Mouse (Mus musculus) gastrocnemius, postnatal 25 days (tissue): ENCODE data around the gene Naa60. TPM values are rescaled to one million over a fixed set of nuclear protein-coding genes. Genes with fewer than 3 reads are reported as not detected.

Experiments
- DNase-seq: peaks from one replicate; pipeline ENCODE4 v3.0.0; 2022
- microRNA-seq, 2 experiments: library from miRNA; unstranded; fragments of <30 nt; microRNA quantifications; one replicate each; pipeline ENCODE4 v1.2.0; 2021; ENCODE audit warnings: borderline replicate concordance in 2 of 2
- total RNA-seq, 2 experiments: library from RNA; stranded (reverse); gene quantifications; 1 replicate in 1 of 2; 2 replicates in 1 of 2; pipeline ENCODE4 v1.2.3; 2021

Gene Naa60
- total RNA-seq, 2 experiments from 2014 or later, result 22.7 to 29.7 TPM

DNA sequence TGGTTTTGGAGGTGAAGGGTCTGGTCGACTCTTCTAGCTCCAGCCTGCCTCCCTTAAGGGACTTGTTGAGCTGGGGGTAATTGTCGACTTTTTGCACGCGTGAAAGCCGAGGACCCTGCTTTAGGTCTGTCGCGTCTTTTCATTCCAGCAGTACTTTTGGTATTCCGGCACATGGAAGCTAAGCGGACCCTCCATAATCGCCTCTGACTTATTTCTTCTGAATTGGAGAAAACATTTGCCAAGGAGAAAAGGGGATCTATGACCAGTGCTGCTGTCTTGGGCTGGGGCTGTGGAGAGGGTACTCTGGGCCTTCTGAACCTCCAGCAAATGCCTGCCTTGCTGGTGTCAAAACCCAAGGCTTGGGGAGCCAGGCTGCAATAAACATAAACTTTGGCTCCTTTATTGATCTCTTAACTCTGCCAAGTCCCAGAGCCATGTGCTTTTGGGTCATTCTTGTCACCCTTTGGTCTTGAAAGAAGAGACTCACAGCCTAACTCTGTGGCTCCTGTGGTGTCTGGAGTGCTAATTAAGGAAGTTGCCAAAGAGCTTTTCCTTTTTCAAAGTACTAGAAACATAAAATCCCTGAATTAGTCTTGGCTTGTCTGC is 13.0 kb downstream of the Naa60 start:
- DNase-seq, result no peak

DNA sequence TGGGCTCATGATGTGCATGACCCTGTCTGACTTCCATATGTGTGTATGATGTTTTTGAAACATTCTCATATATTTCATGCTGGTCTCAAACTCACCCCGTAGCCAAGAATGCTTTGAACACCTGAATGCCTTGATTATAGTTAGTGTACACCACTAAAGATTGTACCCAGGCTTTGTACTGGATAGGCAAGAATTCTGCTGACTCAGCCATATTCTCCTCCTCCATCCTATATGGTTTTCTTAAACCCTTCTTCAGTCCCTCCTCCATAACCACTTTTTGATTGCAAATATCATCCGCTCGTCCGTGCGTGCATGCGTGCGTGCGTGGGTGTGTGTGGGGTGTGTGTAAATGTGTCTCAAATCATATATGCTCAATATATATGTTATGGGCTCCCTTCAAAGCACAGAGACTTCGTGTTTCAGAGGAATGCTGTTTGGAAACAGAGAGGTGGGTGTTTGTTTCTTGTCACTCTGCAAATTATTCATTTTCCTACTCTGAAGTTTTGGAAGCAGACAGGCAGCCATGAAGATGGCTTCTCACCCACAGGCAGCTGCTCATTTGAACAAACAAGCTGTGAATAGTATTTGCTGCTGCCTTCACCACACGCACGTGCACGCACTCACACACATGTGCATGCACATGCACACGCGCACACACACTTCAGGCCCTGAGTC is 19.6 kb downstream of the Naa60 start:
- no peak for DNase-seq

DNA sequence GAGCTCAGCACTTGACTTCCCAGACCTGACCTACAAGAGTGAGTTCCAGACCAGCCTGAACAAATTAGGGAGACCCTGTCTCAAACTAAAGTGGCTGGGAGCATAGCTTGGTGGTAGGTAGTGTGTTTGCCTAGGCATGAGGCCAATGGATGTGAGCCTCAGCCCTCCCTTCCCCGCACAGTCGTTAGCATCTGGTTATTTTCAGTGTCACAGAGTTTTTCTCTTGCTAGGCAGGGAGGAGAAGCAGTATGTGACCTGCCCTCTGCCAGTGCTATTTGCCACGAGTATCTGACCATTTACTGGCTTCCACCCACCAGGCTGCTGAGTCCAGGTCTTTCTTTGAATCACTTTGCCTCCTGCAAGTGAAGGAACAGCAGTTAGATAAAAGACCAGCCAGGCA is 21.6 kb downstream of the Naa60 start:
- no peak for DNase-seq

DNA sequence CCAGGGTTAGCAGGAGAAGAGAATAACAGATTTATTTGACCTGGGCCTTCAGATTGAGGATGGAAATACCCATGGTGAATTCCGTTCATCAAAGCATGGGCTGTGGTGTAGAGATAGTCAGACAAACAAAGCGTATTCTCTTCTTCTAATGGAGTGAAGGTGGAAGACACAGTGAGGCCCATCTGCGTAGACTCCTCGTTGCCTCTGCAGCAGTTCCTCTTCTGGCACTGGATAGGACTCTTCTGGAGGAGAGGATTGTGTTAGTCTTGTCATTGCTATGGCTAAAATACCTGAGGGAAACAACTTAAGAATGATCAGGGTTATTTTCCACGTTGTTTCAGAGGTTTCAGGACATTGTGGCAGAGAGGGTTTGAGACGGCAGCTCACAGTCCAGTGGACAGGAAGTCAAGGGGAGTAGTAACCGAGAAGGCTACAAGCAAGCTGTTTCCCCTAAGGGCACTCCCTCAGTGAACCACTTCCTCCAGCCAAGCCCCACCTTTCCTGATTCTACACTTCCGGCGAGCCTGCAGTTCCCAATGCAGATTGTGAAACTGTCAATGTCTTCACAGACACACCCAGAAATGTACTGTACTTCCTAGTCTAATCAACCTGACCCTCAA is 23.1 kb downstream of the Naa60 start:
- DNase-seq, result peak; percentile 47

DNA sequence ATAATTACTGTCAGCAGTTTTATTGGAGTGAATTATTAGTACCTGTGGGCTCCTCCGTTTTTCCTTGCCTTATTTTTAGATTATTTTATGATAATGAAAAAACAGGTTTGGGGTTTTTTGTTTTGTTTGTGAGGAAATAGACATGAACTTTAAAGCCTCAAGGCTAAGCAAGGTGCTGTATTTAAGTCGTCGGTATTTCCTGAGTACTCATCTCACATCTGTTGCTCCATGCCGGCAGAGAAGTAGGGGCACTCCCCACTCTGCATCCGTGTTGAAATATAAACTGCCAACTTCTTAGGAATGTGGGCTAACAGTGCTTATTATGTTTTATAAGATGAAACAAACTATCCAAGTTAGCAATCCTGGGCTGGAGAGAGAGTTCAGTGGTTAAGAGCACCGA is 23.9 kb downstream of the Naa60 start:
- DNase-seq, result no peak

DNA sequence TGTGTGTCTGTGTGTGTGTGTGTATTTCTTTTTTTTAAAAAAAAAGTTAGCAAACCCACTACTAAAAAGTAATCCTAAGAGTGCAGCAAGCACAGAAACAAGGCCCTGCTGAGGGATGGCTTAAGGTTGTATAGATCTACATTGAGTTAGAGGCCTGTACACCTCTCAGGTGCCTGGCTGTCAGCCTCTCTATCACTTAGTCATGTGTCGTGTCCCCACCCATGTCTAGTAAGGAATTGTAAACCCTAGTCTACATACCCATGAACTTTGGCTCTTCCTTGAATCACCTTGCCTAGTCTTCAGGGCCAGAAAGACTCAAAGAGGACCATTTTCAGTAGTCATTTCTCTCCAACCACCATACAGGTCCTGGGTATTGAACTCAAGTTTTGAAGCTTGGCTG is 24.4 kb downstream of the Naa60 start:
- DNase-seq, result no peak

DNA sequence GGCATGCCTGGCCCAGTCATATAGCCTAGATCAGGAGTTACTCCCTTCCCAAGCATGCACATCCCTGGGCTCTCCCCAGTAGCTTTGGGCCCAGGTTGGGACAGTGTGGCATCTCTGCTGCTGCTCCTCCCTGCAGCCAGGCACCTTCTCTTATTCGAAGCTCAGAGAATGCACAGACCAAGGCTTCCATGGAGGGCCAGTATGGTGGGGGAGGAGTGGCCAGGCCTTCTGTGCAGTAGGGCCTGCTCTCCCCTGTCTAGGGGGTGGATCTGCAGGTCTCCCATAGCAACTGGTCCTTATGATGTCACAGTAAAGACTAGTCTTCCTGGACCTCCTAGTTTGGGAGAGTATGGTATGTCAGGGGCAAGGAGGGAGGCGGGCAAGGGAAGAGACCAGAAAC is 35.3 kb downstream of the Naa60 start:
- no peak for DNase-seq

DNA sequence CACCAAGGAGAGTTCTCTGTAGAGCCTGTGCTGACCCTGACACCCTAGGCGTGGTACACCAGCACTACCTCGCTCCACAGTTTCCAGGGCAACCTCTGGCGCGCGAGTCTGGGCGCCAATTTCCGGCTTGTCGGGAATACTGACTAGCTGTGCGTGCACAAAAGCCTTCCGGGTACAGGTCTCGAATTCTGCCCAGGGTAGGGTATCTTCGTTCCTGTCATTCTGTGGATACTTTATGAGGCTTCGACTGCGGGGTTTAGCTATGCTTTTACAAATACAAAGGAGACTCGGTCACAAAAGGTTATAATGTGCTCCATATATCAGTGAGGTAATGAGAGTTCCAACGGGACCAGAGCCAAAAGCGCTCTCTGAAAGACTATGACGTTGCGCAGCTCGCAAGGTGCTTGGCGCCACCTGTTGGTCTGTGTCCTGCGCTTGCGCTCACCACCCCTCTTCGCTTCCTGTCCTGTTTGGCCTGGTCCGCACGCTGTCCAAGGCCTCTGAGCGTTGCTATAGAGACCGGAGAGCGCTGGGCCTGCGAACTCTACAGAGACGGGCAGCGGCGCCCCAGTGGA is 36.4 kb downstream of the Naa60 start, which contains the start of the genes 1700037C18Rik and Cluap1:
Gene 1700037C18Rik (minus strand): TSS at position 153 of the 575 bp plus-strand sequence.
Gene Cluap1 (plus strand): TSS at position 265 of the 575 bp plus-strand sequence.
- peak; percentile 90 for DNase-seq

DNA sequence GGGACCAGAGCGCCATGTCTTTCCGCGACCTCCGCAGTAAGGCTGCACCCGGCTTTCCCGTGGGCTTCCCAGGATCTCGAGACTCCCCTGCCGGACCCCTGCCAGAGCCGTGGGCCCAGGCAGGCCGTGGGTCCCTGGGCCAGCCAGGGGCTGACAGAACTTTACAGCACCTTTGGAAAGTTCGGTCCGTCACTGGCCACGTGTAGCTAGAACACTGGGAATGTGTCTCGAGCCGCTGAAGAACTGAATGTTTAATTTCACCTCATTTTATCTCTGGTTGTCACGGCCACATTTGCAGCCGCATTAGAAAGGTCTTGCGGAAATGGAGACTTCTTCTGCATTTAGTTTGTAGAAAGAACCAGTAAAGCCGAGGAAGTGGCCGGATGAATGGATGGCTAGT is 36.9 kb downstream of the Naa60 start:
- no peak for DNase-seq

DNA sequence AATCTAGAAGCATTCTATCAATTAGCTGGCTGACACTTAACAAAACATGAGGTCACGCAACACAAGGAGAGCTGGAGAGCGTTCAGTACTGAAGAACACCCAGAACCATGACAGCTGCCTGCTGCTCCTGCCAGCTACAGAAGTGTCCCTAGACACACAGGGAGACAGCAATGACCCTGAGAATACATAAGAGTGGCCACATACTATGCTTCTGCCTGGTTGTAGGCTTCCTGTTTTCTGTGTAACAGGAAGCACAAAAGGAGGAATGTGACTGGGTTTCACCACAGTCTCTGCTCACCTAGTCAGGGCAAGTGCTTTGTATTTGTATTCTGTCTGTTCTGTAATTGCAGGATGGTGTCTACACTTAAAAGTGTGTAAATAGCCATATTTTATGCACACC is 48.6 kb downstream of the Naa60 start:
- no peak for DNase-seq

DNA sequence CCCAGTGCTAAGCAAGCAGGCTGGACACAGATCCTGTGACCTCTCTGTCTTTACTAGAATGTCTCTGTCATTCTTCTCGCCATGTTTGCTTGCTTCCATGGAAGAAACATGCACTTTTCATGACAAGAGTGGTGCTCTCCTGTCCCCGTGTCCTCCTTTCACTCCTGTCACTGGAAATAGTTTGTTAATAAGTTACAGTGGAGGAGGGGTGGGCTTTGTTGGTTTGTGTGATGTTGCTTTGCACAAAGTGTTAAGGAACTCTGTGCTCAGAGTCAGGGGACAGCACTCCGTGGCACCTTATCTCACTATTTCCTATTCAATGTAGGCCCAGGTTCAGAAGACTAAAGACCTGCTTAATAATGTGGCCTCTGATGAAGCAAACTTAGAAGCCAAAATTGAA is 51.3 kb downstream of the Naa60 start:
- no peak for DNase-seq

DNA sequence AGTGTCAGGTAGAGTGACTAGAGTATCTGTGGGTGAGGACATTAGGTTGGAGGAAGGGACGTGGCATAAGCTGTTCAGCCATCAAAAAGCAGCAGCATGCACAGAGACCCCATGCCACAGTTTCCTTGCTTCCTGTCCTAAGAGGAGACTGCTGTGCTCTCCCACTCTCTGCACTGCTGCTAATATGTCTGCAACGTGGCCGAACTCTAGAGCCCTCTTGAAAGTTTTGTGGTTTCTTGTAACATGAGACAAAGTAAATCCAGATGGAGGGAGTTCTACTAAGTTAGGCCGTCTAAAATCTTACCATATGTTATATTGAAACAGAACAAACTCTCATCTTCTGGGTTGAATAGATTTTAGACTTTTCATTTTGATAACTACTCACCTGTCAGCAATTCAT is 51.8 kb downstream of the Naa60 start:
- no peak for DNase-seq

DNA sequence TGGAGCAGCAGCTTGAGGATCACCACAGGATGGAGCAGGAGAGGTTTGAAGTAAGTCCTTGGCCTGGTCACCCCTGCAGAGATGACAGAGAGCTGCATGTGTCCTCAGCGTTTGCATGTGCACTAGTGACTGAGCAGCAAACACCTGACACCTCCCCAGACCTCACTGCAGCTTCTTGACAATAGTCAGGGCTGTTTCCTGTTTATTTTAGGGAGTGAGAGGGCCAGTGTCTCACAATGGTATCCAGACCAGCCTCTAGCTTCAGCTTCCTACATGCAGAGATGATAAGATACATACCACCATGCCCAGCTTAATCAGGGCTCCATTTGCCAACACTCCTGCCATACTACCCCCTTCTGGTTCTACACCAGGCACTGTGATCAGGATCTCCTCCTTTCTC is 56.4 kb downstream of the Naa60 start:
- no peak for DNase-seq

DNA sequence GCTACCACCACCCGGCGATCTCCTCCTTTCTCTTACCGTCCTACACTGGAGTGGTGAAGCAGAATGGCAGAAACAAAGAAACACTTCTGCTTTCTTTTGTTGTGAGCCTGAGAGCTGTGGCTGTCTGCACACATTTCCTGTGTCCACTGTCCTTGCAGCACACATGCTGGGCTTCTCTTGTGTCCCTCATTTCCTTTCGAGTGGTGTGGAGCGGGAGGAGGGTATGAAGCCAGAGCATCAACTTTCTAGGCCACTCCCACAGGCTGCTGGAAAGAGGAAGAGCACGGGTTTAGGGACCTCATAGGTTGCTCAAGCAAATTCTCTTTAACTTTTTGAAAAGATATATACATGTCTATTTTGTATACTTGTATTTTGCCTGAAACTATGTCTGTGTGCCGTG is 57.0 kb downstream of the Naa60 start:
- DNase-seq, result no peak

DNA sequence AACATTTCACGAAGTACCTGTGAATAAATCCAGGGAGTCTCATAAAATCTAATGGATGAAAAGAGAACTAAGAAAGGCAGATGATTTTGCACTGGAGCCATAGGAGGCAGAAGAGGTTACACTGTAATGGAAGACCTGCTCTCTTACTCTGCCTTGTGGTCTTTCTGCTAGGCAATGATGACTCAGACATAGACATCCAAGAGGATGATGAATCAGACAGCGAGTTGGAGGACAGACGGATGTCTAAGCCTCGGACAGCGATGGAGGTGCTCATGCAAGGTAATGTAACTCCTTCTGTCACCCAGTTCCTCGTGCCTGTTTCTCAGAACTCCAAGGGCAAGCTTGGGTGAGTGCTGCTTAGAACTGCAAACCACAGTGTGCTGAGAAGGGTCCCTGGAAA is 61.4 kb downstream of the Naa60 start:
- DNase-seq, result no peak

DNA sequence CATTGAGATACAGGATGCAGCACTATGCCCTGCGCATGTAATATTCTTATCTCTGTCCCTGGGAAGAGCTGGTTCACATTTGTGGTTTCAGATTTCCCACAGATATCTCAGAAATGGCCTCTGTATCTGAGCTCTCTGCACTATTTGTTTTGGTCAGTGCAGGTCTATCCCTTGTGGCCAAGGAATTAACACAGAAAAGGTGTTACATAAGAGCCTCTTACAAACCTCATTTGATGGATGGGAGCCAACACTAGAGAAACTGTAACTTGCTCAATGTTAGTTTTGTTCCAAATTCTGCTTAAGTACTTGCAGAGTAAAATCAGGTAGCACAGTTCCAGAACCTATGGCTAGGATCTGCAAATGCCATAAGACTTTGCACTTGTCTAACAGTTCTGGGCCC is 61.9 kb downstream of the Naa60 start:
- DNase-seq, result no peak

DNA sequence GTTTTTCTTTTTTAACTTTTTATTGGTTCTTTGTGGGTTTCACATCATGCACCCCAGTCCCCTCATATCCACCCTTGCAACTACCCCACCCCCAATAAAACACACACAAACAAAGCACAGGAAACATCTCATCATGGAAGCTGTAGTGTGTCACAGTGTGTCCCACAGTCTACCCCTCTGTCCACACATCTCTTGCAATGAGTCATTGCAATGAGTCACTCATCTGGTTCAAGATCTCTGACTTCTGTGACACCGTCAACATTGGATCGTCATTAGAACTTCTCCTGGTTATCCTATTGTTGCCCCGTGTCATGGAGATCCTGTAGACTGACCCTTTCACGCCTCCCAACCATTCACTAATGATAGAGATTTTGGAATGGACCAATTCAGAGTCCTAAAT is 62.5 kb downstream of the Naa60 start:
- no peak for DNase-seq

DNA sequence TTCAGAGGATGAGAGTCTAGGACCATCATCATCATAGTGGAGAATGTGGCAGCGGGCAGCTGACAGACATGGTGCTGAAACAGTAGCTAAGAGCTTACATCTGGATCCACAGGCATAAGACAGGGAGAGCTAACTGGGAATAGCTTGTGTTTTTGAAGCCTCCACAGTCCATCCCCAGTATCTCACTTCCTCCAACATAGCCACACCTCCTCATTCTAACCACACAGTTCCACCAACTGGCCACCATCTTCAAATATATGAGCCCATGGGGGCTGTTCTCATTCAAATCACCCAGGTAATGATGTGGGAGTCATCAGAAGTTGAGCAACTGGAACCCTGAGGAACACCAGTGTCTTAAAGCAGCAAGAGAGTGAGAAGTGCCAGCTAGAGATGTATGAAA is 79.0 kb downstream of the Naa60 start:
- DNase-seq, result no peak

Small RNA genes lying within 50 kb of the gene (microRNA-seq; reads per million reads assigned to microRNA genes)
- gene Gm23493, result 0 reads per million in 2 experiments

Other genes with a start within 250 kb of the Naa60 start
- gene Mefv, start 154.3 kb upstream of the Naa60 start, total RNA-seq, result not detected
- 1 to 10 TPM; 6.0 to 6.1 TPM for gene Zfp263, start 128.3 kb upstream of the Naa60 start, total RNA-seq
- not detected for gene Olfr15, start 41.5 kb upstream of the Naa60 start, total RNA-seq
- 1 to 10 TPM; 1.1 to 1.2 TPM for gene Zfp174, start 25.1 kb upstream of the Naa60 start, total RNA-seq
- 1 to 10 TPM; 5.2 to 6.5 TPM for gene Zfp597, start 12.2 kb downstream of the Naa60 start, total RNA-seq
- gene Gm20695, start 12.3 kb downstream of the Naa60 start, total RNA-seq, result not detected
- gene 1700037C18Rik, start 36.3 kb downstream of the Naa60 start, total RNA-seq, result 1 to 10 TPM; 1.5 to 1.6 TPM
- gene Cluap1, start 36.4 kb downstream of the Naa60 start, total RNA-seq, result 1 to 10 TPM; 7.4 TPM
- 1 to 10 TPM in 1 of 2 experiments, under 1 TPM in 1; 0.88 to 5.6 TPM for gene Nlrc3, start 104.3 kb downstream of the Naa60 start, total RNA-seq
- 1 to 10 TPM; 6.0 to 6.2 TPM for gene Slx4, start 131.4 kb downstream of the Naa60 start, total RNA-seq
- gene Dnase1, start 164.6 kb downstream of the Naa60 start, total RNA-seq, result not detected
- 100 to 1,000 TPM in 1 of 2 experiments, 10 to 100 TPM in 1; 98.1 to 108 TPM for gene Trap1, start 205.5 kb downstream of the Naa60 start, total RNA-seq